Mouse (Mus musculus): ENCODE results near the gene Mthfd1l.

GRCm38 (mm10) chr10:3990295-3990883 is 17.5 kb downstream of the Mthfd1l start:
- TF ChIP-seq CTCF (IDR thresholded peaks at IDR 0.05; ENCODE audit: extremely low read depth, insufficient read depth, insufficient read length, insufficient replicate concordance), result no peak
- no peak for TF ChIP-seq POLR2A (IDR thresholded peaks at IDR 0.05; ENCODE audit: low read depth, low read length)
